Mouse (Mus musculus) thymus, postnatal 25 days (tissue): ENCODE measurements around the gene Pfkl.
"Not testable (repeated sequence)": the region's sequence is repeated elsewhere in the genome, so short reads cannot be mapped to it uniquely, and the experiment has no call there.

Experiments used
- DNase-seq: peaks from one replicate; pipeline ENCODE4 v3.0.0; 2022

The Pfkl gene

GRCm38 (mm10) chr10:77969973-77970325 is 39.9 kb downstream of the Pfkl start:
- no peak for DNase-seq

- no peak for DNase-seq
These were observed 40.5 kb downstream of the Pfkl start for GRCm38 (mm10) chr10:77969274-77969972.

DNA sequence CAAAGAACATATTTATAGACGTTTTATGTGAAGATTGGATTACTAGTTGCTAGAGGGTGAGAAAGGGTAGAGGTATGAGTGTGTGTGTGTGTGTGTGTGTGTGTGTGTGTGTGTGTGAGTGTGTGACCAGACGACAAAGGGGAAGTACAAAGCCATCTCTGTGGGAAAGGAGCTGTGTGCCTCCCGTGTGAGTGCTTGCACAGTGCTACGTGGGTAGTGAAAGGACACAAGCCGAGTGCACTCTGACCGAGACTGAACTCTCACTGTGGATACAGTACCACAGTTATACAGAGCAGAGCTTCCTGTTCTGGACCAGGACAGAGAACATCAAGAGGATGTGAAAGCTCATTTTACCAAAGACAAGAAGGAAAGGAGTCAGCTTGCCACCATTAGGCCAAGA is 45.9 kb downstream of the Pfkl start:
- no peak for DNase-seq

DNA sequence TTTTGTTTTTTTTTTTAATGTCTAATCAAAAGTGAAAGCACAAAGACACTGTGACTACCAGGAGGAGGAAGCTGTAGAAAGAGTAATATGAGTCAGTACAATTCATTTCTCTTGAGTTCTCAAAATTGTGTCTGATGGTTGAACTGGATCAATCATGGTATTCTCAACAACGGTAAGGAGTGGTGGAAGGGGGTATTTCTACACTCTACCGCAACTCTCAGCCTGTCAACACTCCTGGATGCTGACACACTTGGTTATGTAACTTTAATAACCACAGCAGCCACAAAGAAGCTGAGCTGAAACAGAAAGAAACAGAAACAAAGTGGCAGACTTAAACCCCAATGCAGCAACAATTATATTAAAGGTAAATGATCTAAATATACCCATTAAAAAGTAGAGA is 47.2 kb downstream of the Pfkl start:
- no peak for DNase-seq

DNA sequence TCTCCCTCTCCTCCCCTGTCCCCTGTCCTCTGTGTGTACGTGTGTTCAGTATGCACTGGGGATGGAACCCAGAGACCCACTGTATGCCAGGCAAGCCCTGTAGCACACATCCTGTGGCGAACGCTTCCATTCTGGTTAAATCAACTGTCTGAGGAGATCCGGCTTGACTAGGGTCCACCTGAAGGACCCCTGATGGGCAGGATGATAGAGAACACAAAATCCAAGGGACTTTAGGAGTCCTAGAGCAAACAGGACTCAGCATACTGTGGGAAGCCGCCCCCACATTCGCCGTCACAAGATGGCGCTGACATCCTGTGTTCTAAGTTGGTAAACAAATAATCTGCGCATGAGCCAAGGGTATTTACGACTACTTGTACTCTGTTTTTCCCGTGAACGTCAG is 59.4 kb downstream of the Pfkl start:
- not testable (repeated sequence) for DNase-seq

GRCm38 (mm10) chr10:77939685-77940084 is 70.2 kb downstream of the Pfkl start:
- no peak for DNase-seq
